Mouse (Mus musculus) retina, postnatal 1 day (tissue): Measurements from ENCODE around the gene Cd3d.
A peak's percentile ranks its signal among the peaks of the same experiment; 100 is the strongest.
"Not testable (repeated sequence)": the region's sequence is repeated elsewhere in the genome, so short reads cannot be mapped to it uniquely, and the experiment has no call there.

Source experiments
- DNase-seq: peaks from one replicate; pipeline ENCODE4 v3.0.0-alpha.2; 2012

Gene Cd3d

GRCm38 (mm10) chr9:44981676-44982075 lies at the start of gene Cd3d:
Gene Cd3d, plus strand, starts transcription at chr9:44981786.
- no peak for DNase-seq

- no peak for DNase-seq
Observed at GRCm38 (mm10) chr9:44941756-44942155, 39.8 kb upstream of the Cd3d start.

GRCm38 (mm10) chr9:44942421-44942820 lies 39.2 kb upstream of the Cd3d start:
- no peak for DNase-seq

- no peak for DNase-seq
Observed at GRCm38 (mm10) chr9:44946185-44946695, 35.3 kb upstream of the Cd3d start.

GRCm38 (mm10) chr9:44947836-44948235 lies 33.8 kb upstream of the Cd3d start:
- DNase-seq = no peak

GRCm38 (mm10) chr9:44954432-44954831 lies 27.2 kb upstream of the Cd3d start:
- DNase-seq = no peak

GRCm38 (mm10) chr9:44965126-44965832 lies 16.3 kb upstream of the Cd3d start, which contains the start of gene Ube4a:
Gene Ube4a, minus strand, starts transcription at chr9:44965600.
- DNase-seq = peak; percentile 99

GRCm38 (mm10) chr9:44965833-44966466 lies 15.6 kb upstream of the Cd3d start:
- no peak for DNase-seq

- DNase-seq = peak; percentile 79
Observed at GRCm38 (mm10) chr9:44966815-44967242, 14.8 kb upstream of the Cd3d start.

- not testable (repeated sequence) for DNase-seq
Observed at GRCm38 (mm10) chr9:44967763-44968162, 13.8 kb upstream of the Cd3d start.

- DNase-seq = peak; percentile 8
Observed at GRCm38 (mm10) chr9:44969450-44969849, 12.1 kb upstream of the Cd3d start.

- no peak for DNase-seq
Observed at GRCm38 (mm10) chr9:44977813-44978212, 3.8 kb upstream of the Cd3d start.

- no peak for DNase-seq
Observed at GRCm38 (mm10) chr9:44979806-44980205, 1.8 kb upstream of the Cd3d start.

GRCm38 (mm10) chr9:44980242-44980641 lies 1.3 kb upstream of the Cd3d start, which contains the start of gene Cd3g:
Gene Cd3g, minus strand, starts transcription at chr9:44980431.
- DNase-seq = no peak

GRCm38 (mm10) chr9:44981104-44981503 lies 482 bp upstream of the Cd3d start:
- DNase-seq = no peak

- DNase-seq = no peak
Observed at GRCm38 (mm10) chr9:44982081-44982480, 495 bp downstream of the Cd3d start.

- DNase-seq = no peak
Observed at GRCm38 (mm10) chr9:44982531-44982930, 945 bp downstream of the Cd3d start.

- DNase-seq = no peak
Observed at GRCm38 (mm10) chr9:44983001-44983400, 1.4 kb downstream of the Cd3d start.

- DNase-seq = no peak
Observed at GRCm38 (mm10) chr9:44985721-44986161, 4.2 kb downstream of the Cd3d start.

- no peak for DNase-seq
Observed at GRCm38 (mm10) chr9:44986242-44986781, 4.7 kb downstream of the Cd3d start.

GRCm38 (mm10) chr9:44986976-44987375 lies 5.4 kb downstream of the Cd3d start:
- no peak for DNase-seq

GRCm38 (mm10) chr9:44991821-44992220 lies 10.2 kb downstream of the Cd3d start:
- DNase-seq = no peak

- DNase-seq = no peak
Observed at GRCm38 (mm10) chr9:44992271-44992670, 10.7 kb downstream of the Cd3d start.

- no peak for DNase-seq
Observed at GRCm38 (mm10) chr9:44993268-44993667, 11.7 kb downstream of the Cd3d start.
